Mouse (Mus musculus) heart, adult 9 months (tissue): ENCODE measurements at regions not wholly inside any gene's neighbourhood (a gene's known extent, or its start where the extent isn't known, plus 50 kb on each side); places are given as distances from the start of the nearest gene placed in this dataset.

Experiments
- DNase-seq, 2 experiments: peaks; one replicate each; pipeline ENCODE4 v3.0.0; 2022; ENCODE audit warnings: low spot score in 2 of 2

GRCm38 (mm10) chrX:106985684-106986083 is 65.3 kb downstream of the Lpar4 start:
- DNase-seq = no peak

GRCm38 (mm10) chrX:106986794-106987193 is 66.4 kb downstream of the Lpar4 start:
- peak; percentile 5 to 62 for DNase-seq

GRCm38 (mm10) chrX:106987779-106988178 is 67.4 kb downstream of the Lpar4 start:
- no peak for DNase-seq

- DNase-seq = no peak
Measured at GRCm38 (mm10) chrX:107004496-107004895, 83.8 kb upstream of the P2ry10 start.

GRCm38 (mm10) chrX:107008968-107009367 is 79.3 kb upstream of the P2ry10 start:
- no peak for DNase-seq

- DNase-seq = no peak
Measured at GRCm38 (mm10) chrX:107012615-107013014, 75.7 kb upstream of the P2ry10 start.

GRCm38 (mm10) chrX:107015335-107015734 is 73.0 kb upstream of the P2ry10 start:
- peak in 1 of 2 experiments; percentile 3 for DNase-seq

- DNase-seq = peak in 1 of 2 experiments; percentile 1
Measured at GRCm38 (mm10) chrX:107031726-107032125, 56.6 kb upstream of the P2ry10 start.

- no peak for DNase-seq
Measured at GRCm38 (mm10) chrX:107038041-107038440, 50.3 kb upstream of the P2ry10 start.
